Mouse (Mus musculus) heart, embryonic 11.5 days (tissue): ENCODE data around the gene Lbx1. TPM values are rescaled to one million over a fixed set of nuclear protein-coding genes. Genes with fewer than 3 reads are reported as not detected.
A peak's percentile ranks its signal among the peaks of the same experiment; 100 is the strongest.

Experiments
- ATAC-seq: fragments of 200-750 bp; cut with Nextera tagmentation; replicated peaks from 2 replicates; pipeline ENCODE4 v1.8.0; 2017; ENCODE audit warnings: moderate library complexity; ENCODE audit not compliant: insufficient number of reproducible peaks, low FRiP score, low TSS enrichment
- H3K27ac ChIP-seq: fragments of 300-500 bp; sonication (generic); 2 replicates; pipeline ENCODE4 v1.5.1; 2014; ENCODE audit warnings: mild to moderate bottlenecking, low read depth, low read length
- H3K27me3 ChIP-seq: fragments of 300-500 bp; sonication (generic); 2 replicates; pipeline ENCODE4 v1.6.1; 2014; ENCODE audit warnings: mild to moderate bottlenecking, low read length, mixed read lengths; ENCODE audit not compliant: control insufficient read depth, insufficient read depth
- H3K36me3 ChIP-seq: fragments of 300-500 bp; sonication (generic); 2 replicates; pipeline ENCODE4 v1.6.1; 2014; ENCODE audit warnings: mild to moderate bottlenecking, low read length, moderate library complexity, mixed read lengths; ENCODE audit not compliant: control insufficient read depth, insufficient read depth
- H3K4me1 ChIP-seq: fragments of 300-500 bp; sonication (generic); 2 replicates; pipeline ENCODE4 v1.6.1; 2014; ENCODE audit warnings: low read length; ENCODE audit not compliant: control insufficient read depth, insufficient read depth
- H3K4me2 ChIP-seq: fragments of 300-500 bp; sonication (generic); 2 replicates; pipeline ENCODE4 v1.6.1; 2014; ENCODE audit warnings: mild to moderate bottlenecking, moderate library complexity
- H3K4me3 ChIP-seq: fragments of 300-500 bp; sonication (generic); 2 replicates; pipeline ENCODE4 v1.5.1; 2014; ENCODE audit warnings: low read depth, low read length
- H3K9ac ChIP-seq: fragments of 300-500 bp; sonication (generic); 2 replicates; pipeline ENCODE4 v1.6.1; 2014; ENCODE audit warnings: mild to moderate bottlenecking, low read depth, low read length, moderate library complexity
- H3K9me3 ChIP-seq: fragments of 300-500 bp; sonication (generic); replicated peaks from 2 replicates; pipeline ENCODE4 v1.6.1; 2016; ENCODE audit warnings: low read length; ENCODE audit not compliant: control insufficient read depth
- WGBS: fragments of 180-500 bp; shearing (Covaris S2); extraction: QIAGEN DNeasy Blood & Tissue Kit; methylation state at CpG from one replicate; pipeline ENCODE4 v1.1.7; 2014; ENCODE audit not compliant: insufficient replicate concordance; 5-methylcytosine and 5-hydroxymethylcytosine counted together
- polyA plus RNA-seq: library from polyadenylated mRNA; unstranded; fragments of >200 nt; fragmentation: Nextera tagmentation; extraction: Ambion mirVana; gene quantifications from 2 replicates; pipeline ENCODE4 v1.2.1, GENCODE M21; 2014

Gene Lbx1
- 0.08 and 0.16 TPM in 2 replicates for polyA plus RNA-seq

GRCm38 (mm10) chr19:45235766-45236362, at the start of gene Lbx1:
Gene Lbx1, minus strand, starts transcription at chr19:45235812.
- 0% methylated on average over 29 of the region's 30 CpGs for WGBS
- ATAC-seq = no peak

GRCm38 (mm10) chr19:45283302-45283701, 47.7 kb upstream of the Lbx1 start:
- H3K9me3 ChIP-seq = no peaks in the 10 kb centered on the region
- H3K27me3 ChIP-seq = no peaks in the 10 kb centered on the region
- no peak for ATAC-seq
- 9% methylated on average over 10 of the region's 10 CpGs for WGBS
- H3K27ac ChIP-seq = no peak overlapping the region
- H3K36me3 ChIP-seq = no peaks in the 10 kb centered on the region
- 0 out of 2 replicates have a peak overlapping the region, but pooled peaks have one; percentile 15 for H3K4me3 ChIP-seq
- peak overlapping the region; percentile 52 for H3K4me2 ChIP-seq
- no peak overlapping the region for H3K9ac ChIP-seq
- peaks cover 4% of the 10 kb centered on the region; the same call in 1 of the 2 replicates for H3K4me1 ChIP-seq

More at GRCm38 (mm10) chr19:45235766-45236362, at the start of gene Lbx1:
- Histone ChIP-seq H3K4me1 (peaks cover 22% of the 10 kb centered on the region), H3K27me3 (peaks cover 91% of the 10 kb centered on the region), H3K9ac (no peak within 1 kb of the TSS), H3K4me3 (peak within 1 kb of the TSS; percentile 43), H3K36me3 (no peaks in the 10 kb centered on the region), H3K4me2 (peak within 1 kb of the TSS; percentile 54), H3K9me3 (no peaks in the 10 kb centered on the region), H3K27ac (no peak within 1 kb of the TSS)

GRCm38 (mm10) chr19:45276196-45276595, 40.6 kb upstream of the Lbx1 start:
- H3K9me3 ChIP-seq = no peaks in the 10 kb centered on the region
- no peak overlapping the region for H3K4me3 ChIP-seq
- H3K27me3 ChIP-seq = peaks cover 4% of the 10 kb centered on the region; the same call in 1 of the 2 replicates
- H3K4me1 ChIP-seq = no peaks in the 10 kb centered on the region; the same call in 1 of the 2 replicates
- H3K36me3 ChIP-seq = no peaks in the 10 kb centered on the region
- H3K27ac ChIP-seq = no peak overlapping the region
- no peak overlapping the region for H3K9ac ChIP-seq
- H3K4me2 ChIP-seq = no peak overlapping the region
- ATAC-seq = no peak
- WGBS = 65% methylated on average over 4 of the region's 4 CpGs

- H3K27ac ChIP-seq = no peak overlapping the region
Measured at GRCm38 (mm10) chr19:45271986-45272385, 36.4 kb upstream of the Lbx1 start.

GRCm38 (mm10) chr19:45262995-45263394, 27.4 kb upstream of the Lbx1 start:
- no peak overlapping the region for H3K27ac ChIP-seq
- no peaks in the 10 kb centered on the region for H3K9me3 ChIP-seq
- H3K9ac ChIP-seq = no peak overlapping the region
- H3K4me1 ChIP-seq = no peaks in the 10 kb centered on the region
- no peak overlapping the region for H3K4me3 ChIP-seq
- 61% methylated on average over 10 of the region's 10 CpGs for WGBS
- H3K27me3 ChIP-seq = 0 out of 2 replicates have a peak, but pooled peaks cover 5% of the 10 kb centered on the region
- ATAC-seq = no peak
- H3K4me2 ChIP-seq = no peak overlapping the region
- no peaks in the 10 kb centered on the region for H3K36me3 ChIP-seq

More at GRCm38 (mm10) chr19:45271986-45272385, 36.4 kb upstream of the Lbx1 start:
- no peaks in the 10 kb centered on the region for H3K36me3 ChIP-seq
- H3K4me1 ChIP-seq = peaks cover 6% of the 10 kb centered on the region; the same call in 1 of the 2 replicates
- no peaks in the 10 kb centered on the region for H3K9me3 ChIP-seq
- H3K27me3 ChIP-seq = peaks cover 7% of the 10 kb centered on the region; the same call in 1 of the 2 replicates
- 24% methylated on average over 10 of the region's 10 CpGs for WGBS
- no peak for ATAC-seq
- no peak overlapping the region for H3K9ac ChIP-seq
- no peak overlapping the region for H3K4me3 ChIP-seq
- no peak overlapping the region for H3K4me2 ChIP-seq

- Histone ChIP-seq H3K36me3 (no peaks in the 10 kb centered on the region), H3K27ac (no peak overlapping the region), H3K4me2 (no peak overlapping the region), H3K4me1 (no peaks in the 10 kb centered on the region), H3K9ac (no peak overlapping the region), H3K9me3 (no peaks in the 10 kb centered on the region), H3K4me3 (no peak overlapping the region), H3K27me3 (0 out of 2 replicates have a peak, but pooled peaks cover 3% of the 10 kb centered on the region)
- no peak for ATAC-seq
- 60% methylated on average over 15 of the region's 15 CpGs for WGBS
Measured at GRCm38 (mm10) chr19:45257414-45258326, 22.1 kb upstream of the Lbx1 start.

GRCm38 (mm10) chr19:45254806-45255205, 19.2 kb upstream of the Lbx1 start:
- H3K36me3 ChIP-seq = no peaks in the 10 kb centered on the region
- H3K4me1 ChIP-seq = no peaks in the 10 kb centered on the region
- no peak overlapping the region for H3K4me3 ChIP-seq
- H3K27ac ChIP-seq = no peak overlapping the region
- no peak for ATAC-seq
- H3K27me3 ChIP-seq = peaks cover 10% of the 10 kb centered on the region; the same call in 1 of the 2 replicates
- no peaks in the 10 kb centered on the region for H3K9me3 ChIP-seq
- no peak overlapping the region for H3K9ac ChIP-seq
- 79% methylated on average over 7 of the region's 7 CpGs for WGBS
- no peak overlapping the region for H3K4me2 ChIP-seq

- H3K4me3 ChIP-seq = no peak overlapping the region
- no peak overlapping the region for H3K27ac ChIP-seq
- H3K36me3 ChIP-seq = no peaks in the 10 kb centered on the region
- WGBS = 58% methylated on average over 3 of the region's 3 CpGs
- no peaks in the 10 kb centered on the region for H3K4me1 ChIP-seq
- no peaks in the 10 kb centered on the region for H3K9me3 ChIP-seq
- ATAC-seq = no peak
- H3K4me2 ChIP-seq = no peak overlapping the region
- H3K9ac ChIP-seq = no peak overlapping the region
- peaks cover 12% of the 10 kb centered on the region for H3K27me3 ChIP-seq
Measured at GRCm38 (mm10) chr19:45252436-45252835, 16.8 kb upstream of the Lbx1 start.
